Mouse (Mus musculus) urinary bladder, postnatal 4 days (tissue): ENCODE measurements around the gene Trrap.

Experiments used
- DNase-seq, 2 experiments: peaks; one replicate each; pipeline ENCODE4 v3.0.0; 2021 to 2022; ENCODE audit warnings: low spot score in 2 of 2

Trrap gene

GRCm38 (mm10) chr5:144780654-144781053 lies 13.1 kb downstream of the Trrap start:
- DNase-seq = no peak

- no peak for DNase-seq
Observed at GRCm38 (mm10) chr5:144786464-144786863, 18.9 kb downstream of the Trrap start.

GRCm38 (mm10) chr5:144793374-144793773 lies 25.8 kb downstream of the Trrap start:
- DNase-seq = no peak

DNA sequence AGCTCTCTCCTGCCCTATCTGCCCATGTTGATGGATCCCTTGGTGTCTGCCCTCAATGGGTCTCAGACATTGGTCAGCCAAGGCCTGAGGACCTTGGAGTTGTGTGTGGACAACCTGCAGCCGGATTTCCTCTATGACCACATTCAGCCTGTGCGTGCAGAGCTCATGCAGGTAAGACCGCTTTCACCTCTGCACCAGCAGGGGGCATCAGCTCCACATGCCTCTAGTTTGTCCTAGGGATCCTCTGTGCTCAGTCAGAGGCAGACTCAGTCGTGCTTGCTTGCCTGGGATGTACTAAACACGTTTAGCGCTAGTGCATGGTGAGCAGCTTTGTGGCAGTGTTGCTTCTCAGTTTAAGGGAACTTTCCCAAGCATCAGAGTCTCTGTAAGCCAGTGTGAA lies 27.2 kb downstream of the Trrap start:
- no peak for DNase-seq

DNA sequence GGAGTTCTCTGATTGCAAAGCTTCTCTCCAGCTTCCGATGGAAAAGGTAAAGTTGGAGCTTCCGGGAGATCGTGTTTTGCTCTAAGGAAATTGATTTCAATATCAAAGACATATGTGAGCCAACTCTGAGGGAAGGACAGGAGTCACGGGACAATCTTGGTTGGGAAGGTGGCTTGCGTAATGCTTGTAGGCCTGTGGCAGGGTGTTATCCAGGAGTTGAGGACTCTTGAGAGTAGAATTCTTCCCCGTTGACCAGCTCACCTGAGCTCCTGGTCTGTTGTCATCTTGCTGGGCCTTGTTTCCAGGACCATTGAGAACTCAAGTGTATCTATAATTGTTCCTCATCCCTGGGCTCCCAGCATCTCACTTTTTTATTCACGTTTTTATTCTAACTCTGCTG lies 29.6 kb downstream of the Trrap start:
- no peak for DNase-seq

- no peak for DNase-seq
Observed at GRCm38 (mm10) chr5:144803066-144803465, 35.5 kb downstream of the Trrap start.

- no peak for DNase-seq
Observed at GRCm38 (mm10) chr5:144804181-144804580, 36.6 kb downstream of the Trrap start.

DNA sequence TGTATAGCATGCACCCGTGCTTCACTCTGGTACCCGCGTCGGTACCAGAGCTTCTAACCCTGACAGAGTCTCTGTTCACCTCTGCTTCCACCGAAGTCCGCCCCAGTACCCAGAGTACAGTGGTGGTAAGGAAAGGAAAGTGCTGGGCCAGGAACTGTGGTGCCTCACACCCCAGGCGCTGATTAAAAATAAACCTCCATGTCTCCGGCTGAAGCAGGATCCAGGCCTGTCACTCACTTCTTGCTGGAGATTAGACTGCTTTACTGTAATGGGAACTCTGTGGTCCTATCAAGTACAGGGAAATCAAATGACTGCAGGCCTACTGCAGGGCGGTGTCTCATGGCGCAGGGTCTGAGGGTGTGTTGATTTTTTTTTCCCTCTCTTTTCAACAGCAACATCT lies 39.4 kb downstream of the Trrap start:
- DNase-seq = no peak

GRCm38 (mm10) chr5:144828365-144829102 lies 61.0 kb downstream of the Trrap start:
- DNase-seq = no peak

- no peak for DNase-seq
Observed at GRCm38 (mm10) chr5:144829631-144830030, 62.1 kb downstream of the Trrap start.

GRCm38 (mm10) chr5:144831840-144832469 lies 64.4 kb downstream of the Trrap start:
- DNase-seq = no peak

DNA sequence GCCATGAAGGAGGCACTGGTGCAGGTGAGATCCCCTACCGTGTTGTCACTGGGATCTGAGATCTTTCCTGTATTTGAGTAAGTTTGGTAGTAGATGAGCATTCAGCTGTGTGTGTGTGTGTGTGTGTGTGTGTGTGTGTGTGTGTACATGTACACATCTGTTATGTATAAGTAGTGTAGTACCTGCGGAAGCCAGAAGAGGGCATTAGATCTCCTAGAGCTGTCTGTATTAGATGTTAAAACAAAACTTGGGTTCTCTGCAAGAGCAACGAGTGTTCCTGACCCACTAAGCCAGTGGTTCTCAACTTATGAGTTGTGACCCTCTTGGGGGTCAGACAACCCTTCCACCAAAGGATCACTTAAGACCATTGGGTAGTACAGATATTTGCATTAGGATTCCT lies 68.6 kb downstream of the Trrap start:
- DNase-seq = no peak

DNA sequence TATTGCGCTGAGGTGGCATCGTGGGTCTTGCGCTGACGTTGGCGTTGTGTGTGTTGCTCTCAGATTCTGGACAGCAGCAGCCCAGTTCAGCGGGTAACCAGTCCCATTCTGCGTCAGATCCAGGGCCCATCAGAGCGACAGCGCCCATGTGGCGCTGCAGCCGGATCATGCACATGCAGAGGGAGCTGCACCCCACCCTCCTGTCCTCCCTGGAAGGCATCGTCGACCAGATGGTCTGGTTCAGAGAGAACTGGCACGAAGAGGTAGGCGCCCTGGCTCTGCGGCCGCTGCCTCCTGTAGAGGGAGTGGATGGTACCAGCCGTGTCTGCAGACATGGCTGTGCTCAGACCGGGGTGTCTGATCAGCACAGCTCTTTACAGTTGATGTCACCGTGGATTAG lies 77.8 kb downstream of the Trrap start:
- DNase-seq = no peak

GRCm38 (mm10) chr5:144848735-144849134 lies 81.2 kb downstream of the Trrap start:
- DNase-seq = no peak

GRCm38 (mm10) chr5:144849932-144850331 lies 82.4 kb downstream of the Trrap start:
- no peak for DNase-seq

- no peak for DNase-seq
Observed at GRCm38 (mm10) chr5:144851820-144852219, 84.3 kb downstream of the Trrap start.

- no peak for DNase-seq
Observed at GRCm38 (mm10) chr5:144853931-144854330, 86.4 kb downstream of the Trrap start.

DNA sequence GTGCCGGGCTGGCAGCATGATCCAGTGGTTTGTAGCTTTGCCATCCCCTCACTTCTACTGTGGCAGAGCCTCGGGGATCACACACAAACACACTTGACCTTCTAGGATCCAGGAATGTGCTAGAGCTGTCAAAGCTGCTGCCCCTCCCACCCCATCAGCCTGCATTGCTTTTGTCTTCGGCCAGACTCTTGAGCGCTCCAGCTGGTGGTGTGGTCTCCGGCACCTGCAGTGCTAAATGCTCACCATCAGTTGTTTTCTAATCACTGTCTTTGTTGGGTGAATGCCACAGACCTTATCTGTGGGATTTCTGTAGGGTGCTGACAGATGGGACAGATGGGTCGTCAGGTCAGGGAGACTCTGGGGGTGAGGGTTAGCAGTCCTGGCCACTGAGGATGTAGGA lies 88.4 kb downstream of the Trrap start:
- DNase-seq = no peak

GRCm38 (mm10) chr5:144858527-144858926 lies 91.0 kb downstream of the Trrap start:
- DNase-seq = no peak

DNA sequence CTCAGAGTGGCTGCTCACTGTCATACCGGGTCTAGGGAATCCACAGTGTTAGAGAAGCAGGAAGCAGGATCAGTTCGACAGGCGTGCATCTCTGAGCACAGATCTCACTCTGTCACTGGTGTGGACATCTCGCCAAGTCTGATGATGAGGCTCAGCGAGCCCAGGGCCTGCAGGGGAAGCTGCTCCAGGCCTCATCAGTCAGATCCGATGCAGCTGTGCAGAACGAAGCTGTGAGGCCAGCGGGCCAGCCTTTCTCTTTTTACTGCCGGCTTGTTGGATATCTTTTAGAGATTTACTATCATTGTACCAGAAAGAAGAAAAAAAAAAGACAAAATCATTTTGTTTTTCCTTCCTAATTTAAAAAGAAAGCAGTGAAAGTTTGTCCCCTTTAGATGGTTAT lies 91.8 kb downstream of the Trrap start:
- no peak for DNase-seq

- DNase-seq = no peak
Observed at GRCm38 (mm10) chr5:144860913-144861312, 93.4 kb downstream of the Trrap start.

- no peak for DNase-seq
Observed at GRCm38 (mm10) chr5:144866923-144867322, 99.4 kb downstream of the Trrap start.

- DNase-seq = no peak
Observed at GRCm38 (mm10) chr5:144869466-144869865, 101.9 kb downstream of the Trrap start.

DNA sequence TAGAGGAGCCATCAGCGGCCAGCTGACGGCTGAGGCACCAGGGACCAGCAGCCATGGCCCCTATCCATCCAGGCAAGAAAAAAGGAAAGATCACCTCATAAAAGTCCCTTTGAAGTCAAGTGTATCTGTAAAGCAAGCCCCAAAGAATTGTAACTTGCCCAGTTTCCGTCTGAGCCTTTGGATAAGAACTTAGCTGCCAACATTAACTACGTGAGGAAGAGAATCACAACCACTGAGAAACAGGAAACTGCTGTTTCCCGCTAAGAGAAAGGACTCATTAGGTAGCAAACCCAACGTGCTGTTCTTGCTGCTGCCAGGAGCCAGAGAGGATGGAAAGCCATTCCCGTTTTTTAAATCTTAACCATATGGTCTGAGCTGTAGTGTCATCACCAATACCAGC lies 103.2 kb downstream of the Trrap start:
- DNase-seq = no peak
